Mouse (Mus musculus) frontal cortex, adult 2 months (tissue): ENCODE measurements around the gene Elovl2. TPM values are rescaled to one million over a fixed set of nuclear protein-coding genes. Genes with fewer than 3 reads are reported as not detected.
"Not testable (repeated sequence)": the region's sequence is repeated elsewhere in the genome, so short reads cannot be mapped to it uniquely, and the experiment has no call there.

Experiments
- DNase-seq, 2 experiments: peaks; one replicate each; pipeline ENCODE4 v3.0.0; 2022; ENCODE audit warnings: low spot score in 1 of 2; ENCODE audit errors: extremely low spot score in 1 of 2
- polyA plus RNA-seq: library from polyadenylated mRNA; depleted of rRNA; stranded (reverse); fragments of >200 nt; gene quantifications from 2 replicates; pipeline ENCODE4 v1.2.3, GENCODE M21; 2012; rRNA removed

The Elovl2 gene
- polyA plus RNA-seq, result 15.2 and 16.6 TPM in 2 replicates

DNA sequence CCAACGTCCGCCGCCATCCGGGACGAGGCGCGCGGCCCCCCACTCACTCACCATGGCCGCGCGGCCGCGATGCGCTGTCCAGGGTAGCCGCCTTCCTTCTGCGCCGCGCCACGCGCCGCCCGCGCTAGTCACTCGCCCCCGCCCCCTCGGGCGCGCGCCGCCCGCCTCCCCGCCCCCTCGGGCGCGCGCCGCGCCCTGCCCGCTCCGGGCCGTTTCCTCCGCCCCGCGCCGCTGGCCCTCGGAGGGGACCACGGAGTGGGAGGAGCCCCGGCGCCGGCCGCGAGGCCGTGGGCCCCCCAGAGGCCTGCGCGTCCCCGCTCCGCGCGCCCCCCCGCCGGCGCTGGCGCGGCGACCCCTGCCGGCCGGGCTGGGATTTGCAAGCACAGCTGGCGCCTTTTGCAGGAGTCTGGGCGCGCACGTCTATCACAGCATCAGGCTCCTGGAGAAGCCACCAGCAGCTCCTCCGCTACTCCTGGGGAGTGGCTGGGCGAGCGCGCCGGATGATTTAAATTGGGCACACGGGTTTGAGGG lies at the start of gene Elovl2:
Gene Elovl2 (minus strand): TSS at position 102 of the 531 bp plus-strand sequence.
- DNase-seq, result peak in 1 of 2 experiments; percentile 56

- DNase-seq, result peak; percentile 53 to 72
These were observed 47.7 kb upstream of the Elovl2 start for GRCm38 (mm10) chr13:41267827-41268408.

GRCm38 (mm10) chr13:41263304-41264006 lies 43.2 kb upstream of the Elovl2 start:
- no peak for DNase-seq

GRCm38 (mm10) chr13:41261617-41262016 lies 41.4 kb upstream of the Elovl2 start:
- not testable (repeated sequence) for DNase-seq

DNA sequence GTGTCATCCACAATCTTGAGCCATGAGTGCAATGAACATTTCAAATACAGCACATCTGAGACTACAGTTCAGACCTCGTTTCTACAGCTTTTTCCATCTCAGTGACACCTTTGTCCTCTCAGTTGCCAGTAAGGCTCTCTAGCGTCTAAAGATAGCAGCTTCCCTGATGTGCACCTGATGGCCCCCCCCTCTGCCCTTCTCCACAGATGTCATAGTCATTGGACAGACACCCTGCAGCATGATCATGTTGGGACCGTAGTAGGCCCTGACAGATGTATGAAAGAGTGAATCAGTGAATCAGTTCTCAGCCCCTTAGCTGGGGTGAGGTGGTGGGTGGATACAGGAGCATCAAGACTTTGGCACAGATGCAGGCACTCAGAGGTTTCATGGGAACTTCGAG lies 37.6 kb upstream of the Elovl2 start:
- no peak for DNase-seq

- no peak for DNase-seq
These were observed 36.8 kb upstream of the Elovl2 start for GRCm38 (mm10) chr13:41256962-41257361.

DNA sequence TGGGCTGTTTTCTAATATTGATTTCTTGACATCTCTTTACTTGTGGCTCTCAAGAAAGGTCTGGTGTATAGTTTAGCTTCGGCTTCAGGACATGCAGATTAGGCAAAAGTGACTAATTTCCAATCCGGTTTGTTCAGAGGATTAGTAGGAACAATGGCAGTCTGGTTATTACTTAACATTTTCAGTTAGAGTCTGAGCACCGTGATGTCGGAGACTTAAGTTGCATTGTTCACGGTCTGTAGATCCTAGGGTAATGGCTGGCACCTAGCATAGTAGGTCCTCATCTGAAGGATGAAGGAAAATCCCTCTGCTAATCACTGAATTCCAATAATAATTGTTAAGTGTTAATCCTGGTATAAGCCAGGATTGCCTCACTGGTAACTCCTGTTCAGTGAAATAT lies 35.9 kb upstream of the Elovl2 start:
- no peak for DNase-seq

DNA sequence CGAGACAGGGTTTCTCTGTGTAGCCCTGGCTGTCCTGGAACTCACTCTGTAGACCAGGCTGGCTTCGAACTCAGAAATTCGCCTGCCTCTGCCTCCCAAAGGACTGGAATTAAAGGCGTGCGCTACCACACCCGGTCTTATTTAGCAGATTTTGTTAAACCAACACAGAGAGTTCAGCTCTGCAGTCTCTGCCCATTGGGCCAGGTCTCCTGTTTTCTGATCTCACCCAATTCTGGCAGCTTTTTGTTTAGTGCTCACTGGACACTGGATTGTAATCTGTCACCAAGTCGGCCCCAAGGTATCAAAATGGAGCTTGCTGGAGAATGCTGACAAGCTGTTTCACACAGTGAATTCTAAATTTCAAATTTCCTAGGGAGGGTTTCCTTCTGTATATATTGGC lies 32.5 kb upstream of the Elovl2 start:
- DNase-seq, result no peak

GRCm38 (mm10) chr13:41252141-41252540 lies 31.9 kb upstream of the Elovl2 start:
- no peak for DNase-seq

- DNase-seq, result no peak
These were observed 31.5 kb upstream of the Elovl2 start for GRCm38 (mm10) chr13:41251667-41252066.

- not testable (repeated sequence) for DNase-seq
These were observed 31.0 kb upstream of the Elovl2 start for GRCm38 (mm10) chr13:41251232-41251631.

DNA sequence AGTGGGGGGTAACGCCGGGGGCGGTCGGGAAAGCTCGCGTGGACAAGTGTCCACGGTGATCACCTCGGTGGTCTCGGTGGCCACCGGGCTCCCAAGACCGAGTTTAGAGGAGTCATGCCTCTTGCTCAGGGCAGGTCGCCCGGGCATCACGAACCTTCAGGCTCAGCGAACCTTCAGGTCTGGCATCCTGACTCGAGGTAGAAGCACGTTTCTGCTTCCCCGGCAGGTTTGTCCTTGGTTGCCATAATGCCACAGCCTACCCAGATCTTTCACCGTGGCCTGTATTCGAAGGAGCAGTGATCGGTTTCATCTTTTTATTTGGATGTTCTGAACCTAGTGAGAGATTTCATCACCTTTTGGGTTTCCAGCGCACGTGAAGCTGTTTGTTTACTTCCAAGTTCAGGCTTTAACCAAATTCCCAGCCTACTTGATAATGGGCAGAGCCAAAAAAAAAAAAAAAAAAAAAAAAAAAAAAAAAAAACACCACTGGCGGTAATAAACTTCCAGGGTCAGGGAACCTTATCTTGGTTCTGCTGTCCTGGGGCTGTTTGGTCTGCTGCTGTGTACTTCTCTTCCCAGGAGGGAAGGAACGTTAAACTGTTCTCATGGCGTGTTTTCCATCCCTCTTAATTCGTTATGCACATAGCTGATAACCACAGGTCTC lies 30.2 kb upstream of the Elovl2 start:
- DNase-seq, result peak; percentile 25 to 32

GRCm38 (mm10) chr13:41249538-41250317 lies 29.5 kb upstream of the Elovl2 start, which contains the start of gene Smim13:
Gene Smim13, plus strand, starts transcription at chr13:41249844.
- peak; percentile 95 to 96 for DNase-seq

DNA sequence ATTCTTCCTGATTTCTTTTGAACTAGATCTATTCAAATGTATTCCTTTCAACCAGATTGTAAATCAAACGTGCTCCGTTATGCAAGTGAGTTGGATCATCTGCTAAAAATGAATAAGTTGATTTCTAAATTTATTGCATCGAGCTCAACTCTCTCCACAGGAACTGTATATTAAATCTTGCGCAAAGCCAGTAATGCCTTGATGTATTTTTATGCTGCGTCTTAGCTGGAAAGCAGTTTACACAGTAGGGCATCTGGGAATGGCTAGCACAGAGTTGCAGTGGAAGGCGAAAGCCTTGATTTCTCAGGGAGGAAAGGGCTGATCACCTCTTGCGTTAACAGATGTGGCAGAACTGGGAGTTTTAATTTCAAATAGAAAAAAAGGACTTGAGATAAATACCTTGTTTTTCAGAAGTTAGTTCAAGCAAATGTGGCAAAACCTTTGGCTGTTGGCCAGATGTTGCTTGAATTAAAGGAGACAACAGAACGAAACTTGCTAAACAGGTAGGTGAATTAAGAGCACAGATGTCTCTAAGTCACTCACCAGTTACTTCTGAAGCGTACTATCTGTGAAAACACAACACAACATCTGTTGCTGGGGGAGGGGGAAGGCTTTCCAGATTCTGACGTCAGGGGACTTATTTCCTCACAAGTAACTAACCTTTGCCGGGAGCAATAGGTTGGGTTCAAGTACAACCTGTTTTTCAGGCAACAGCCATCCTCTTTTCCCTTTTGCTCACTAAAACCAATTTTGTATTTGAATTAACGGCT lies 28.7 kb upstream of the Elovl2 start:
- peak; percentile 62 to 64 for DNase-seq

- DNase-seq, result no peak
These were observed 24.2 kb upstream of the Elovl2 start for GRCm38 (mm10) chr13:41244306-41244830.

- no peak for DNase-seq
These were observed 21.4 kb upstream of the Elovl2 start for GRCm38 (mm10) chr13:41241557-41241956.

DNA sequence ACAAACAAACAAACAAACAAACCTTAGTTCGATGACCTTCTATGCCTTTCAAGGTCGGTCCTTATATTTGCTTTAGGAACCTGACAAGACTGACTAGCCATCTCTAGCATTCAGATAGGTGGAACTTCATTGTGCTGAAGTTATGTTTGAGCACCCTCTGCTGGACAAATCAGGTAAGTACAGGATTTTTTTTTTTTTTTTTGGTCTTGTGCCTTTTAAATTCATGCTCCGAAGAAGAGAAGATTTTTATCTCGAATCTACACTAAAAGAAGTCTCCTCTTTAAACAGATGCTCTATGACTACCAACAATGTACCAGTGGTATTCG lies 18.6 kb upstream of the Elovl2 start:
- peak in 1 of 2 experiments; percentile 78 for DNase-seq

DNA sequence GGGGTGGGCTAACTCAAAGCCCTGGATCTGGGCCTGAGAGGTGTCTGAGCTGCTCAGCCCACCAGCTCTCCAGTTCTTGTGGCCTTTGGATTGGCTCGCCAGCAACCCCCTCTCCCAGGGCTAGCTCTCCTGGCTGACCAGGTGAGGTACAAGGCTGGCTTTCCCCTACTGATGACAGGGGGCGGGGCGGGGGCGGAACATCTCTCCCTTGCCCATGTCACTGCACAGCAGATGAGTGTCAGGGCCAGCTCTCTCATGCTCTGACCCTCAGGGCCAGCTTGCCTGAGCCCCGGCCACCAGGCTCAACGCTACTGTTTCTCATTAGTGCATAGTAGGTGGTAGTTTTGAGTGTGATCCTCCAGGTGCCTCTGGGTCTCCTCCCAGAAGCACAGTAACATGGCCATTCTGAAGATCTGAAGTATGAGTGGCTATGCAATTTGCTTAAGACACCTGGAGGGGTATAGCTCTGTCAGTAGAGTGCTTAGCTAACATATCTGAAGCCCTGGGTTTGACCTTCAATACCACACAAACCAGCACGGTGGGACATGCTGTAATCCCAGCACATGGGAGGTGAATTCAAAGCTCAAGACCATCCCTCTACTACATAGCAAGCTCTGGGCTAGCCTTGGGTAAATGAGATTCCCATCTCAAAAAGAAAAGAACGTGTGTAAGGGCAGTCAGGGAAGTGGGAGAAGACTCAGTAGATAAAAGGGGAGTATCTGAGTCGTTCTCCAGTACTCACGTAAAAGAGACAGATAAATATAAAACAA lies 18.0 kb upstream of the Elovl2 start:
- no peak for DNase-seq
